Mouse (Mus musculus): ENCODE results near the gene Rnf152.

Rnf152 gene

DNA sequence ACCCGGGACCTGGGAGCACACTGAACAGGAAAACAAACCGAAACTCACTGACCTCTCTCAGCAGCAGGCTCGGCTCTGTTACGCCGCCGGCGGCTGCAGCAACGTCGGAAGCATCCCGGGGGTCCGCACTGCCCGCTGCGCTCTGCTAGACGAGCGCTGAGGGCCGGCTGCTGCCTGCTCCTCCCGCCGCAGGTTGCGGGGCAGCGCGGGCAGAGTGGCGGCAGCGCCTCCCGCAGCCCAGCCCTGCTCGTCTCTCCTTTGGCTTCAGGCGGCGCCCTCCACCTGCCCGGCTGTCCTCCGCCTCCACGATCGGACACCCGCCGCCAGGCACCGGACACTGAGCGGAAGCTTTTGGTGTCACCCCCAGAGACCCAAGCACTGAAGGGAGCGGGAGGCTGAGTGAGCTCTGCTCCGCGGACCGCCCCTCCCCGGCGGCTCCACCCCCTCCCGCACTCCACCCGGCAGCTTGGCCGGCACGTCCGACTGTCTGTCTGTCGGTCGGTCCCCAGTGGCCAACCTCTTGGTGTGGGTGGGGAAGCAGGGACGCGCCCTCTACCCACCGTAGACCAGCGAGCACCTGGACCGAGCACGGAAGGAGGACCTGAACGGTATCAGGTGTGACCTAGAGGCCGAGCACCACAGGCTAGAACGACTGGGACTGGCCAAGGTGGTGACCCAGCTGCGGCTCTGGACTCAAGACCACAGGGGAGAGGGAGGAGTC, at the start of gene Rnf152:
TSS of gene Rnf152 (minus strand) at position 420 of the 721 bp plus-strand sequence.
- DNase-seq = peak; percentile 47

DNA sequence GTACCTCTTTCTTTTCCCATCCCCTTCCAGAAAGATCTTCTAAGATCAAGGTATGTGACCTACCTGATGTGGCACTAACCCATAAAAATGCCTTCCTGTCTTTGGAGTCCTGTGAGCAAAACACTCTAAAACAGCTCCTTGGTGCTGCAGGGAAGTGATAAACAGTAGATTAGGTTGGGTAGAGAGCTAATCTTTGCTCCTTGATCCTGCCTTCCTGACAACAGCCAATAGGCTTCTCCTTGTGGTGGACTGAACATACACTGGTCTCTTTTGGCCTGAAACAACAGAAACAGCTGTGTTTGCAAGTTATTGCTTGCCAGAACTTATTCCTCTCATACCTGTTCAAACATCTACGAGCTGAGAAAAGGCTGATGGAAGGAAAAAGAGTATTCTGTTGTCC, 46.3 kb upstream of the Rnf152 start:
- DNase-seq = no peak

DNA sequence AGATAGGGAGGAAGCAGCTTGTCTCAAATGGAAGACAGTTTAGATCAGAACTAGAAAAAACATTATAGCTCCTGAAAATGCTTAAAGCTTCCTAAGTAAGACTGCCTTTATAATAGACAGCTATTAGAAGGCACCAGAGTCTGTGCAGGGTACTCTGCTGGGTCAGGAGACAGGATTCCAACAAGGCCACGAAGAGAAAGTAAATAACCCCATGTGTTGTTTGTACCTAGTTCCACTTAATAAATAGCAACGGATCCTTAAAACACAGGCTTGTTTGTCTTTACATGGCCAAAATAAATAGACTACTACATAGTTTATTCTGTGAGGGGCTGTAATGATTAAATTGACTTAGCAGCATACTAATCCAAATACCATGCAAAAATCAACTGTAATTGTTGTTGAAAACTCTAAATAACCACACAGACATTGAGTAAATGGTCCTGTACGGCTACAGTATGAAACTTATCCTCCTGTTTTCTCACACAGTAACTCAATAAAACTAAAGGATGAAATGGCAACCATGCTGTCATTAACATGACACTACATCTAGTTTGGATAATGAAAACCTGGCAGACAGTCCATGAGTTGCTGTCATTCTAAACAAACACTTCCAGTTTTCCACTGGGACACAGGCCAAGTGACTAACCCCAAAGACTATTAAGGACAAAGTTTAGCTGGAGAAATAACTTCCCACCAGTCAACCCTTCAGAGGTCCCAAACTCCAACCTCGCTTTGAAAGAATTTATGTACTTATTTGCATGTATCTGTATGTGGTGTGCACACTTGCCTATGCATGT, 27.8 kb upstream of the Rnf152 start:
- no peak for DNase-seq

- DNase-seq = no peak
Observed at GRCm38 (mm10) chr1:105377546-105377945, 21.0 kb upstream of the Rnf152 start.

GRCm38 (mm10) chr1:105374618-105375017, 18.1 kb upstream of the Rnf152 start:
- DNase-seq = no peak

GRCm38 (mm10) chr1:105362701-105363100, 6.2 kb upstream of the Rnf152 start:
- no peak for DNase-seq

- DNase-seq = no peak
Observed at GRCm38 (mm10) chr1:105358896-105359295, 2.4 kb upstream of the Rnf152 start.

GRCm38 (mm10) chr1:105355910-105356290, 610 bp downstream of the Rnf152 start:
- no peak for DNase-seq

DNA sequence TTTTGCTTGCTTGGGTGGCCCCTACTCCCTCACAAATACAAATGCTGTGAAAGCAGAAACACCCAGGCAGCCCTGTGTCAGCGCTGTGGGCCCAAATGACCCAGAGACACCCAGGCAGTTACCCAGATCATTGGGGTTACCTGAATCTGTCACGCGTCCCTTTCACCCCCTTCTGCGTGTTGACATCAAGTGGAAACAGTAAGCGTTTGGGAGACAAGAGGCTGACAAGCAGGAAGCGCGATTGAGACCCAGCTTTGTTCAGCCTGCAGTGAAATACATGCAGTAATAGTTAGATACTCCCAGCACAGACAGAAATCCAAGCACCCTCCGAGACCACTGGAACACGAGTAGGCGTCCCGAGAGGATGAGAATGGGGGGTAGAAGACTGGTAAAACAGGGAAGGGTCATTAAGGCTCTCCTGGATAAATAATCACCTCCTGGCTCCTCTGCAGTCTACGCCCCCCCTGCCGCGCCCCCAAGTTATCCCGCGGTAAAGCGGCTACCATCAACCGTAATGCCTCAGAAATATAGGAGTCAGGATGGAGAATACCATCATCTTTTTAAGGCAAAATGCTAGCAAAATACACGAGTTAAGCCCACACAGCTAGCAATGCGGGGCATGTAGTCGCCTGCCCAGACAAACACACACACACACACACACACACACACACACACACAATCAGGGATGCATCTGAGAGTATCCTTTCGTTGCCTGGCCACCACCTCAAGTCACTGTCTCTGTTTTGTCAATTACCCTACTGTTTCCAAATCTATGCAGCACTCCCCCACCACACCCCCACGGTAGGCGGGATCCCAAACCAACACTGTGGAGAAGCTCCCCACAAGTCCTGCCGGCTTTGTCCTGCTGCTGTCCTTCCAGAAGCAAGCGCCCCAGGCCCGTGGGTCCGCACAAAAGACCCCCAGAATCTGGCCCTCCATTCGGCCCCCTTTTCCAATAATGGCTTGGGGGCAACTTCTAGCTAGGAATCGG, 1.3 kb downstream of the Rnf152 start:
- peak; percentile 29 for DNase-seq

DNA sequence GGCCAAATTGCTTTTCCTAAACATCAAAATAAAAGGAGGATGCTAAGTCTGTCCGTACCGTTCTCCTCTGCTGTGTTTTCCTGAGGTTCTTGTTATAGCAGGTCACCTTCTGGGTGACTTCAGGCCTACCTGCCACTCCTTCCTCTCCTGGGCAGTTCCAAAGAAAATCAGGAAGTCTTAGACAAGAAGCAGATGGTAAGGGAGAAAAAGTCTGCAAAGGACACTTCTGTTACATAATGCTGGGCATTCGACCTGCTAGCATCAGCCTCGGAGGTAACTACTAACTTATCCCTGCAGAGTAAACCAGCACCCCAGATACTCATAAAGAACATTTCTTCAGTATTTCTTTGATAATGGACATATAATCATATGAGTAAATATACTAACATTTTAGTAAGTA, 4.7 kb downstream of the Rnf152 start:
- DNase-seq = no peak

GRCm38 (mm10) chr1:105342305-105342704, 14.2 kb downstream of the Rnf152 start:
- no peak for DNase-seq

DNA sequence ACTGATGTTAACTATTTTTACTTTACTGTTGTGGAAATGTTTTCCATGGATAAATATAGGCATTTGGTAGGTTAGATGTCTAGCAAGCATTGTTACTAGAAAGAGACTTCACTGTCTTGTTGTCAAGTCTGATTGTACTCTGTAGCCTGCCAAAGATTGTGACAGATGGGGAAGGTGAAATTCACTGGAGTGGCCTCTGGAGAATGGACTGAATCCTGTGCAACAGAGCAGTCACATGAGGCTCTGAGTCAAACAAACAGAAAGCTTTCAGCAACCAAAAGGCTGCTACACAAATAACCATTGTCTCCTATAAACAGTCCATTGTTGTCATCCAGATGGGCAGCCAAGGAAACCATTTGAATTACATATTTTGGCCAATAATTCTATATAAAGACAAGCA, 15.6 kb downstream of the Rnf152 start:
- no peak for DNase-seq

DNA sequence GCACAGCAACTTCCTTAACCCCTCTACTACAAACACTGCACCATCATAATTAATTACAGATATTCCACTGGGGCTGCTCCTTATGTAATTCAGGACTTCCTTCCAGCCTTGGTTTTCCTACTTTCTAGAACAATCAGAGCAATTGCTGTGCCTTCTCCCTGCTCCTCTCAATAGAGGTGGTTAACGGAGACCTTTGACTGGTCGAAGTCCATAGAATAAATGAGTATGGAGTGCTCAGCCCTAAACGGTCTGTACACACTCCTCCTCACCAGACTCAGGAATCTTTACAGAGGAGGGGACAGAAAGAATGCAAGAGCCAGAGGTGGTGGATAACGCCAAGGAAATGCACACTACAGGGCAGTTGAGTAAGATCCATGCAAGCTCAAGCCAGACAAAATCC, 19.1 kb downstream of the Rnf152 start:
- DNase-seq = no peak

DNA sequence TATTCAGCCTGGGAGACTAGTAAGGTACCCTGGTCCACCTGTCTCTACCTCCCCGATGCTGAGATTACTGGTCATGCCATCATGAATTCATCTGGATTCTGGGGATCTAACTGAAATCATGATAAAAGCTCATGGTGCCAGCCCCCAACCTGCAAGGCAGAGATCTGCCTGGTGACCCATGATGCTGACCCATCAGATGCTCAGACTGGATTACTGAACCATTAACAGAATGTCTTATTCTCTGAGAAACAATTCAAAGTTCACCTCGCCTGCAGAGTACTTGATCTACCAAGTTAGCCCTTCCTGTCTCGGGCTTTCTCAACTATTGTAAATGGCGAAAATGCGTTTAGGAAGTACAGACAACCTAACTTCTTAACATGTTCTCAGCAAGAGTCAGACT, 20.4 kb downstream of the Rnf152 start:
- DNase-seq = no peak

GRCm38 (mm10) chr1:105332087-105332731, 24.3 kb downstream of the Rnf152 start:
- DNase-seq = no peak

GRCm38 (mm10) chr1:105331605-105332004, 24.9 kb downstream of the Rnf152 start:
- no peak for DNase-seq

- no peak for DNase-seq
Observed at GRCm38 (mm10) chr1:105330581-105331320, 25.8 kb downstream of the Rnf152 start.

DNA sequence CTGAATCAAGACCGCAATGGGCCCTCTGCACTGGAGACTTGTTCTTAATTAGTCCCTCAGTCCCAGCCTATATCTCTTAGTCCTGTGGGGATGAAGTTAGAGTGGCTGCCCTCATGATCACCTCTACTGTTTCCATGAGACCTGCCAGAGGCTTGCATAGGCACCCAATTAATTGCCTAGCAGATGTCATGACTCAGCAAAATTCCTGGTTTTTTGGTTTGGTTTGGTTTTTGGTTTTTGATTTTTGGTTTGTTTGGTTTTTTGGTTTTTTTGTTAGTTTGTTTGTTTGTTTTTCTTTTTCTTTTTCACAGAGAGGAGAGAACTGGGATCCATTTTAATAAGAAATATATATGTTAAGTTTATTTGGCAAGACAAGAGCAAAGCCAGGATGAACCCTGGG, 28.7 kb downstream of the Rnf152 start:
- DNase-seq = no peak

GRCm38 (mm10) chr1:105324636-105325035, 31.9 kb downstream of the Rnf152 start:
- no peak for DNase-seq

DNA sequence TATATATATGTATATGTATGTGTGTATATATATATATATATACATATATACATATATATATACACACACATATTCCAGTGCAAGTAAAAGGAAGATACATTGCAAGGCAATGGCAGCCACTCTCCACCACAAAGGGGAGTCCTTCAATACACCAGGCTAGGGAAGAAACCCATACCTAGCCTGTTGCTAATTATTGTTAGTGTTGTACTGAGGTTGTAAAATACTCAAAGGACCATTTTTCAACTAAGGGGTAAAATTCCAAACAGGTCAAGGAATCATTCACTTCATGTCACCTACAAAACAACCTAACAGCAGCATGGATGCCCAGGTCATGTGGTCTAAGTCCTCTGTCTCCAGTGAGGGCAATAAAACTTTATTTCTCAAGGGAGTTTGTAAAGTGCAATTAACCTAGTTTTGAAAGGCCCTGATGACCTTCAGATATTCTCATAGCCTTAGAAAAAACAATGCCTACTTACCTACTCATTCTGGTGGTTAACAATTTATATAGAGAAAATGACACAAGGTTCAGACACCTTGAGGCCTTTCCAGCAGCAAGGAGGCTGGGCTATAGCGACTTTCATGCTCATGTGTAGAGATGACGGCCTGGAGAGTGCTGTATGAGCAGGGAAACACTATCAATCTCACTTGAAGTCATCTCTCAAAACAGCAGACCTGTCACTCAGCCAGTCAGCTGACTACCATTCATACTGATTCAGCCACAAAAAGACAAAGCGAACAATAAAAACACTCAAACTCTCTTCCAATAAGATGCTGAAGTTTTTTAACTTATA, 42.3 kb downstream of the Rnf152 start:
- no peak for DNase-seq

DNA sequence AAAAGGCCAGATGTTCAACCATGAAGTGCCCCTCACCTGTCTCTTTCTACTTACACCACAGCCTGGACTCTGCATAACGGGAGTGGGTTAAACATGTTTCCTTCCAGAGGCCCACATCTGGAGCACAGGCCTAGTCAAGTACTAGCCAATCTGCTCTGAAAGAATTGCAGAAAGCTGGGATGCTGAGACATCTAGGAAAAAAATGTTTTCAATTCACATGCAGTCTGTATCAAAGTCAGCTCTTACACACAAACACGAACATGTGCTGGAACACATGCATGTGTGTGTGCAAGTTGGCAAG, 44.0 kb downstream of the Rnf152 start:
- no peak for DNase-seq

Measured in right cerebral cortex, postnatal 25 days (tissue).